Mouse (Mus musculus) MEL (cell line): ENCODE measurements around the gene Capn8.

Source experiments
- CTCF ChIP-seq, 3 experiments: IDR thresholded peaks in 2 of 3; conservative IDR thresholded peaks in 1 of 3; 2 replicates each; pipeline ENCODE4 v1.5.1; 2011 to 2012; ENCODE audit warnings: low read length in 3 of 3, low read depth in 2 of 3, mild to moderate bottlenecking in 2 of 3, improper control_type of control experiment in 1 of 3, inconsistent platforms in 1 of 3, mixed read lengths in 1 of 3, moderate library complexity in 1 of 3; ENCODE audit not compliant: control insufficient read depth in 1 of 3, insufficient read depth in 1 of 3, poor library complexity in 1 of 3, severe bottlenecking in 1 of 3
- ELF1 ChIP-seq: IDR thresholded peaks from 2 replicates; pipeline ENCODE4 v1.6.1; 2014; ENCODE audit warnings: low read depth, mild to moderate bottlenecking, inconsistent platforms, low read length, improper control_type of control experiment, moderate library complexity
- EP300 ChIP-seq, 2 experiments: IDR thresholded peaks; 2 replicates each; pipeline ENCODE4 v1.6.1; 2011; ENCODE audit warnings: improper control_type of control experiment in 2 of 2, low read length in 2 of 2, low read depth in 1 of 2, mild to moderate bottlenecking in 1 of 2
- GATA1 ChIP-seq: IDR thresholded peaks from 2 replicates; pipeline ENCODE4 v1.6.1; 2011; ENCODE audit warnings: low read depth, low read length, improper control_type of control experiment

DNA sequence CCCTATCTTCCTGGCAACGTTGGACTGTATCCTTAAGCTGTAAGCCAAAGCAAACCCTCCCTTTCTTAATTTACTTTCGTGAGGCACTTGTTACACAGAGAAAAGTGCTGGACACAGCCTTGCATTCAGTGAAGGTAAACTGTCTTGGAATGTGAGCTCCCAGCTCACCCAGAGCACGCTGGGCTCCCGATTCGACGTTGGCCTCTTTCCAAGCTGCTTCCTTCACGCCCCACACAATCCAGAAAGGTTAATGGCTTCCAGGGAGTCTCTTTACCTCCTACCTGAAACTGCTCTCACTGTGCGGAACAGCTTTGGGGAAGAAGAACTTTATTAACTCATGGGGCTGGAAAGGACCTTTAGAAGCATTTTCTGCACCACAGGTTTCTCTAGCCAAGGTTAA lies 110.5 kb downstream of the Capn8 start:
- no peak for TF ChIP-seq ELF1
- no peak for TF ChIP-seq GATA1
- TF ChIP-seq CTCF (IDR thresholded peaks at IDR 0.05 in 2 of 3, conservative IDR thresholded peaks at IDR 0.05 in 1 of 3; ENCODE audit: control insufficient read depth in 1 of 3, insufficient read depth in 1 of 3, low read depth in 2 of 3, low read length in 3 of 3, poor library complexity in 1 of 3, severe bottlenecking in 1 of 3), result no peak
- no peak for TF ChIP-seq EP300 (IDR thresholded peaks at IDR 0.05; ENCODE audit: low read depth in 1 of 2, low read length in 2 of 2)
